Mouse (Mus musculus) small intestine, adult 2 months (tissue): ENCODE measurements around the gene Elmo1.

ENCODE experiments used
- CTCF ChIP-seq: fragments of 200-500 bp; IDR thresholded peaks from 2 replicates; pipeline ENCODE4 v1.5.1; 2012; ENCODE audit warnings: low read depth, mild to moderate bottlenecking, control low read depth, inconsistent platforms, low read length, moderate library complexity, mixed read lengths; ENCODE audit not compliant: insufficient replicate concordance, insufficient read length; ENCODE audit errors: extremely low read depth
- POLR2A ChIP-seq: fragments of 200-500 bp; IDR thresholded peaks from 2 replicates; pipeline ENCODE4 v1.6.1; 2012; ENCODE audit warnings: low read depth, mild to moderate bottlenecking, control low read depth, inconsistent platforms, low read length, moderate library complexity

DNA sequence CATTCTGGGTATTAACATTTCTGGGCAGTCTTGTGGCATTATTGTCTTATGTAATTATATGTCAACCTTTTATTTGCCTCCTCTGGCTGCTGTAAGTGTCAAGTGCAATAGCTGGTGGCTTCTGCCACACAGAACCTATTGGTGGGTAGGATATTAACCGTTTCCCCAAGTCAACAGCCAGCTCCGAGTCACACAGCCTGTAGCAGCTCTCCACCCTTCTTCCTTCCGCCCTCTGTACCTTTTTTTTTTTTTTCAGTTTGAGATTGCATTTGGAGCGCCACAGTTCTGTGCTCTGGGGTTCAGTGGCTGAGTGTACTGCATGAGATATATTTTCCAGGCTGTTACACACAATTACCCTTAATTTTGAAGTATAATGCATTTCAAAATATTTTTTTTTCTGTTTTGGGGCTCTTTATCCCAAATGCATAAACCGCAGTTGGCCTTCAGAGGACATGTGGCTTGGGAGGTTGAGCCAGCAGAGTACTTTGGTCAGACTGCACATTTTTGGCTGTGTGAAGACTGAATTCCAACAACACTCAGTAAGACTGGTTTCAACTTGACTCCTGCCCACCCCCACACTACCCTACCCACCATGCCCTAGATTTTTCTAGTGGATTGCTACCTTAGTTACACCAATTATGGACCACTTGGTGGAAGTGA, 7.7 kb downstream of the Elmo1 start:
- TF ChIP-seq POLR2A, result no peak
- no peak for TF ChIP-seq CTCF
